Mouse (Mus musculus) common myeloid progenitor, adult 5-6 weeks (primary cell): ENCODE data around the gene Drosha. TPM values are rescaled to one million over a fixed set of nuclear protein-coding genes. Genes with fewer than 3 reads are reported as not detected.
A peak's percentile ranks its signal among the peaks of the same experiment; 100 is the strongest.
"Not testable (repeated sequence)": the region's sequence is repeated elsewhere in the genome, so short reads cannot be mapped to it uniquely, and the experiment has no call there.

Experiments
- ATAC-seq: replicated peaks from 2 replicates; pipeline ENCODE4 v1.8.0; 2016; ENCODE audit warnings: low read depth, mild to moderate bottlenecking, moderate TSS enrichment, inconsistent platforms; ENCODE audit not compliant: poor library complexity, severe bottlenecking
- total RNA-seq: library from RNA; stranded (forward); fragments of 200-1000, 187-1606 nt; gene quantifications from 2 replicates; pipeline ENCODE4 v1.2.3, GENCODE M21; 2017

The Drosha gene
- total RNA-seq, 1 experiment from 2014 or later, result 46.8 TPM

DNA sequence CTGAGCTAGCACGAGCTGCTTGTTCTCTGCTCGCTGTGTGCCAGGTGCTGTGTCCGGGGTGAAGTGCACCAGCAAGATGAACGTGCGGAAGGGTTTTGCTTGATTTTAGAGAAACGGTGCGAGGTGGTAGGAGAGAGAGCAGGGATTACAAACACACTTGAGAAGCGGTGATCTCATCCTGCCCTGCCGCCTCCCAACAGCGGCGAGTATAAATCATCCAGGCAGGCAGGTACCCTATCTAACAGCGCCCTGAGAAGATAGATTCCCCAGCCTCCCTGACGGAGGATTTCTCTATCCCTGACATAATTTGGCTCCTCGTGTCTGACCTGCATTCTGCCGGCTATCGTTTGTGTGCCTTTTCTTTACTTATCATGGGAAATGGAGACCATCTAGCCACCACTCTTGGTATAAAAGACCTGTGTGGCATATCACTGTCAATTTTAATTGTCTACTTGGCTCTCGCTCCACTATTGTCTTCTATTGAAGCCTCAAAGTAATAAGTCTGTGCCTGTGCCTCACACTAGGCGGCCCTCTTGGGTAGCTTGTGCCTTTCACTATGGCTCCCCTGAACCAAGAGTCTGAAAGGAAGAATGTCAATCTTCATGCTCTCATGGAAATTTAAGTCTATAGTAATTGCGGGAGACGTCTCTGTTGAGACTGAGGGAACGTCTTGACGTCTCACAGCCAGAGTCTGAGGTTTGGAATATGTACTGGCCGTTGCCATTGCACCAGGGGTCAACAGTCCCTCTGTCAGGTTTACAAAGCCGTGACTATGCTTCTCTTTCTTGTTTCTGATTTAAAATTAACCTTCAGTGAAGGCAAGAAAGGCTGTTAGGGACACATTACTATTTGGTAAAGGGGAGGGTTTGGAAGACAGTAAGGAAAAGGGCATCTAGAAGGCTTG is 95.6 kb downstream of the Drosha start:
- ATAC-seq, result no peak

DNA sequence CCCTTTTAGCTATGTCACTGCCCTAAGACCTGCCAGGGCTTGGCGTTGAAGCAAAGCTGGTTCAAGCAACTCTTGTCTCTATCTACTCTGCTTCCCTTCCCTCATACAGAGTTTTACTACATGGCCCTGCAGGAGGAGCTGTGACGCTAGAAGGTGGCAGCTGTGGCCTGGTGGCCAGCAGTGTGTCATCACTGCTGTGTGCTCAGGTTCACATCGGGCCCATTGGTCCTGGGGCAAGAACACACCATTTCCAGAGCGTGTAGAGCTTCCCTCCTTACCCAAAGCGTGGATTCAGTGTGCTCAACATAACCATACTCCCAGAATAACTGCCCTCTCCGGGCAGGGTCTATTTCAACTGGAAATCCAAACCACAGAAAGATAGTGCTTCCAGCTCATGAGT is 97.3 kb downstream of the Drosha start:
- ATAC-seq, result 0 out of 2 replicates have a peak, but pooled peaks have one; percentile 23

DNA sequence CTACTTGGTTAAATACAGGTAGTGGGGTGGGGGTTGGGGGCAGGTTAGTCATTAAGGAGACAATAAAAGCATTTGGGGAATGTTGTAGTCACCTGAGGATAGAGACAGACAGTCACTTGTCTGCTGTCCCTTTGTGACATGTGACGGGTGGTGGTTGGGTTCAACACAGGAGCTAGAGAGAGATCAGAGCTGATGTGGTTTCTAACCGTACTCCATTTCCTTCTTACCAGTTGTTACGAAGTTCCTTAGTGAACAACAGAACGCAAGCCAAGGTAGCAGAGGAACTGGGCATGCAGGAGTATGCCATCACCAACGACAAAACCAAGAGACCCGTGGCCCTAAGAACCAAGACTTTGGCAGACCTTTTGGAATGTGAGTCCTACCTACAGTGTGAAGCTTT is 99.2 kb downstream of the Drosha start:
- peak; percentile 48; the same call in 1 of the 2 replicates for ATAC-seq

DNA sequence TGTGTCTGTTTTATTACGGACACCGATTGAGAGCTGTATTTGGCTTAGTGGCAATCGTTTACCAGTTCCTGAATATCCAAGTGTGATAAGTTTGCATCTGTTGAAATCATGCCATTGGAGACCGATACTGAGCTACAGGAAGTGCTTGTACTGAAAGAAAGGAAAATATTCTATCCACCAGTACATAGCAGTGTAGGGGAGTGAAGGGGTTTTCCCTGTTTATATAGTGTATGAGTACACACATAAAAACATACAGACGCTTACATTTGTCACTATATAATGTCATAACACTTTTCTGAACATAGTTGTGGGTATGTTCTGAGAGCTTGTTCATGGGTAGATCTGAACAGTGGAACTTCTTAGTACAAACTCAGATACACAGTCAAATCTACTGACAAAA is 106.9 kb downstream of the Drosha start:
- ATAC-seq, result no peak

DNA sequence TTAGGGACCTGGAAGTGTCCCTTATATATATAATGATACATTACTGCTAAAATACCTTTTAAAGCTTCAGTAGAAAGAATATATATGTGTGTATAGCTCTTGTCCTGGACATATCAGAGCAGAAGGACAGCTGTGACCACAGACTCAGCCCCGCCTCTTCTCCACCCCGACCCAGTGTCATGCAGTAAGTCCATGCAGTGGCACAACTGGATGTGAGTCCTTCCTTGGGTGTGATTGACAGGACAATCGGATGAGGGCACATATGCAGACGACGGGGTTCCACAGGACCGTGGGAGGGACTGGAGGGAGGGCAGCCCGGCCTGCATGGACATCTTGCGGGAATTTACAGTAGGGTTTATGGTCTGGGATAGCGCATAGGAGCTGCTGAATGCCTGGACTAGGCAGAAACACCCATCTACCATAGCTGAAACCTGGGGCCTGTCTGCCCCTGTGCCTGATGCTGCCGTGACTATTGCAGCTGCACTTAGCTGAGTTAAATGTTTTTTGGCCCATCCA is 111.7 kb downstream of the Drosha start:
- ATAC-seq, result no peak

DNA sequence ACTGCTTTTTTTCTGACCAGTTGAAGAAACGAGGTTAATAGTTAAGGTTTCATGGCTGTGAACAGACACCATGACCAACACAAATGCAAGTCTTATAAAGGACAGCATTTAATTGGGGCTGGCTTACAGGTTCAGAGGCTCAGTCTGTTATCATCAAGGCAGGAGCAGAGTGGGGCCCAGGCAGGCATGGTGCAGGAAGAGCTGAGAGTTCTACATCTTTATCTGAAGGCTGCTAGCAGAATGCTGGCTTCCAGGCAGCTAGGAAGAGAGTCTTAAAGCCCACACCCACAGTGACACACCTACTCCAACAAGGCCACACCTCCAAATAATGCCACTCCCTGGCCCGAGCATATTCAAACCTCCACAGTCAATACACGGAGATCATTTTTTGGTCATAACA is 112.7 kb downstream of the Drosha start:
- not testable (repeated sequence) for ATAC-seq

DNA sequence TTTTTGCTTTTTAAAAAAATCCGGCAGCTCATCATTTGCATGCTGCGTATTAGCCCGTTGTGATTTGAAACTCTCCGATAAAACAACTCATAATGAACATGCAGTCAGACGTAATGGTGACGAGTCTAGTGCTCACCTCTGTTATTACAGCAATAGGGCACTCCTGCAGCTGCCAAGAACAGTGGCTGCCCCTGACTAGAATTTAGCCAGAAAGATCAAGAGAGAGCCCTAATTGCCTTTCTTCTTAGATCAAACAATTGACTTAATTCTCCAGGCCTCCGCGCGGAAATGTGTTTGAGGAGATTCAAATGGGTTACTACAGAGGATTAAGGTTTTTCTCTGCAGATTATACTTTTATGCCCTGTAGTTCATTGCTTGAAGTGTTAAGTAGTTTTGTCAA is 116.5 kb downstream of the Drosha start:
- no peak for ATAC-seq

DNA sequence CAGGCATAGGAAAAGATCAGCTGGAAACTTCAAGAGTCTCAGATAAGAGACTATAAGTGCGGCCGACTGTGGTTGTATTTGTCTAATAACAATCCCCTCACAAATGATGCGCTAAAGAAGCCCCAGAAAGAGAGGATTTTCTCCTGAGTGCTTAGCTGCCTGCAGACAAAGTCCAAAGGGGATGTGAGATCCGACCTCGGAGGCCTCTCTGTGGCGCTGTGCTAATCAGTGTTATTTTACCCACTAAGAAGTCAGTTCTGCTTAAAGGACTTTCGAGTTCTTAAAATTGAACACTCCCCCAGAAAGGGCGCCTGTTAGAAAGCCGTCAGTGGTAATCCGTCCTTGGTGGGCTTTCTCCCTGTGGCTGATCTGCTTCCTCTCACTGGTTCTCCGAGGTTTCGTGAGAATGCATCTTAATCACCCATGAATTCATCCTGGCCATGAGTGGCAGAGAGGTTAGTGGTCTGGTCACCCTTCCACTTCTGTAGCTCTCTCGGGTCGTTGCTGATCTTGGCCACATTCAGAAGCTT is 117.1 kb downstream of the Drosha start:
- ATAC-seq, result no peak

DNA sequence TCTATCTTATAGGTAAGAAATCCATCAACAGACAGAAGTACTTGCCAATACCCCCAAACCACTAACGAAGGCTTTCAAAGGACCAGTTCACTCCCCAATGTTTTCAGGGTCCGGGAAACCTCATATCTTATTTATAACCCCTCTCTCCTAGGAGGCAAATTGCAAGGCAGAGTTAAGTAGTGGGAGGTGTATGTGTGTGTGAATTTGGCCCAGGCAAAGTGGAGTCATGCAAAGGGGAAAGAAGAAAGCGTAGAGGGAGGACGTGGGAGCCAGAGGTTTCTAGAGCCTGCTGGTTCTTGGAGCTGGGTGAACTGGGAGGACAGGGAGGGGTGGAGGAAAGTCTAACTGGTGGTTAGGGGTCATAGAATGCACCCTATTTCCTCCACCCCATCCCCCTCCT is 117.8 kb downstream of the Drosha start:
- no peak for ATAC-seq

DNA sequence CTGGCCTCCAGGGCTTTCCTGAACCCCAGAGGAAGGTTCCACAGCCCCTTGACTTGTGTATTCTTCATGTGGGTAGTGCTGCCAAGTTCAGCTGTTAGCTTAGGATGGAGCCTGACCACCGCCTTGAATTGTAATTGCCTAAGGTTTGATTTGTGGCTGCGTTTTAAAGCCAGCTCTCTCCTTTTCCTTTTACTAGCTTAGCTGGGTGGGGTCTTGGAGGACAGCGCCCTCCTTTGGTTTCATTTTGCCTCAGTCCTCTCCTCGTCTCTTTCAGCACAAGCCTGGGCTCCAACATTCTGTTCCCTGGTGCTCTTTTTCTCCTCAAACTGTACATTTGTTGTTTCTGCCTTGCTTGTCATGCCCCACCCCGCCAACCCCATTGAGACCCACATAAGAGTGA is 133.4 kb downstream of the Drosha start:
- no peak for ATAC-seq

DNA sequence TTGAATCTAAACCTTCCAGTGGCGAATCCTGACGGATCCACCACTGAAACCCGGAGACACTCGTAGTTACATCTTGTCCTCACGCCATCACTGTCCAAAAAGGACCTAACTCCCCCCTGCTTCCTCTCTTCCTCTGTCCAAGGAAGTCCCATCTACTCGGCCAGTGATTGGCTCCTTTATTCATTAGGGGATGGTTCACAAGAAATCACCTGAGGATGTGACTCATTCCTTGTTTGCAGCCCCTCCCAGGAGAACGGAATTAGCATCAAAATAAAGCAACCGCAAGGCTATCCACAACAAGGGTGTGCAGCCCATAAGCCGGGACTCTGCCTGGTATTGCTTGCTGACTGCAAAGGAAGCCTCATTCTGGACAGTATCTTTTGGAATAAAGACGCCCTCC is 137.6 kb downstream of the Drosha start:
- no peak for ATAC-seq

DNA sequence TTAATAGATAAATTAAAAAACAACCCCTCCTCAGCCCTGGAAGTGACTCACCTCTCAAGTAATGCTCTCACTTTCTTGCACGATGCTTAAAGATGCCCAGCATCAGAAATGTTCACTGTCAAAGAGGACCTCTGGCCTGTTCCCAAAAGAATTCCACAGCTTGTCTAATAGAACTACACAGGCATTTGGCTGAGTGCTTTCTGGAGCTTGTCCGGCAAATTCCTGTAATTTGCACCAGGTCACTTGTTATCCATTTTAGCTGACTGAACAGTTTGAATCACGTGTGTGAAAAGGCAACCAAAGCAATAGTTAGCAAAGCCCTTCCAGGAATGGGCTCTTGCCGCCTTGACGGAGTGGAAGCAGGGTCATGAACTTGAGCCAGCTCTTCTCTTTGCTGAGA is 140.6 kb downstream of the Drosha start:
- no peak for ATAC-seq

DNA sequence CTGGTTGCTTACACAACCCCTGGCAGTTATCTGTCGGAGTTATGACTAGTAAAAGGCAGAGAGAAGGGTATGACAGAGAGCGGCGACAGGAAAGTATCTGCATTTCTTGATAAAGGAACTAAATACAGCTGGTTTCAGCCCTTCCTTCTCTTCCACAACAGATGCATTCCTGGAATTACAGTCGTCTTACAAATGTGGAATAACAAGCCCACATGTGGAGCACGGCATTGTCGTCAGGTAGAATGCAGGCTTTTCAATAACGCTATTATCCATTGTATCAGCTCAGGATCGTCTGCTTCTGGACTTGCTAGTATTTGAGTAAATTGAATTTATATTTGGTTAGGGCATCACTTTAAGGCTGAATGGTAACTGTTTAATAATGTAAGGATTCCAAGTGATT is 144.2 kb downstream of the Drosha start:
- no peak for ATAC-seq

DNA sequence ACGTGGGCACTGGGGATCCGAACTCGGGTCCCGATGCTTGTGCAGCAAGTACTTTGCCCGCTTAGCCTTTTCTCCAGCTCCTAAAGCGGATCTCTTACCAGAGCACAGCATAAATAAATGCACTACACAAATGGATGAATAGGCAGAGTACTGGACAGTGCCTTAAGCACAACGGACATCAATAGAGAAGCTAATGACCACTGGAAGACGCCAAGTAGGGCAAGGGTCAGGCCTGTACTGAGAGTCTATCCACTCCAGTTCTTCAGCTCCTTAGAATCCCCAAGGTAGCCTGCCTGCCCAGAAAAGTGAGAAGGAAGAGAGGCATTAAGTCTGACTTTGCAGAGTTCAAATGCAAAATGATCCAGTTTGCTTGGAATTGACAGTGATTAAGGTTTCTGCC is 147.8 kb downstream of the Drosha start:
- no peak for ATAC-seq

Other genes starting within 250 kb of the Drosha start
- gene Pdzd2, start 84.9 kb upstream of the Drosha start, total RNA-seq, result 0.44 and 0.82 TPM in 2 replicates
- gene 6030458C11Rik, start 166 bp upstream of the Drosha start, total RNA-seq, result 21.8 and 22.3 TPM in 2 replicates